Mouse (Mus musculus): ENCODE measurements around the gene Eif3i. TPM values are rescaled to one million over a fixed set of nuclear protein-coding genes. Genes with fewer than 3 reads are reported as not detected.

Gene Eif3i
- total and polyA plus RNA-seq, 3 experiments: 446 to 753 (median 667) TPM

GRCm38 (mm10) chr4:129585773-129586172 lies 14.7 kb downstream of the Eif3i start:
- peak overlapping the region; percentile 51 to 69 (median 60) for H3K4me3 ChIP-seq (replicated peaks in 1 of 3; ENCODE audit: low read depth in 2 of 3, low read length in 2 of 3, poor library complexity in 1 of 3)
- H3K27ac ChIP-seq (ENCODE audit: insufficient read depth, low read depth): peak overlapping the region; percentile 92; the same call in 1 of the 2 replicates
- peak overlapping the region; percentile 61; the same call in 1 of the 2 replicates for H3K4me2 ChIP-seq (ENCODE audit: insufficient read depth, low read depth, poor library complexity, severe bottlenecking)

DNA sequence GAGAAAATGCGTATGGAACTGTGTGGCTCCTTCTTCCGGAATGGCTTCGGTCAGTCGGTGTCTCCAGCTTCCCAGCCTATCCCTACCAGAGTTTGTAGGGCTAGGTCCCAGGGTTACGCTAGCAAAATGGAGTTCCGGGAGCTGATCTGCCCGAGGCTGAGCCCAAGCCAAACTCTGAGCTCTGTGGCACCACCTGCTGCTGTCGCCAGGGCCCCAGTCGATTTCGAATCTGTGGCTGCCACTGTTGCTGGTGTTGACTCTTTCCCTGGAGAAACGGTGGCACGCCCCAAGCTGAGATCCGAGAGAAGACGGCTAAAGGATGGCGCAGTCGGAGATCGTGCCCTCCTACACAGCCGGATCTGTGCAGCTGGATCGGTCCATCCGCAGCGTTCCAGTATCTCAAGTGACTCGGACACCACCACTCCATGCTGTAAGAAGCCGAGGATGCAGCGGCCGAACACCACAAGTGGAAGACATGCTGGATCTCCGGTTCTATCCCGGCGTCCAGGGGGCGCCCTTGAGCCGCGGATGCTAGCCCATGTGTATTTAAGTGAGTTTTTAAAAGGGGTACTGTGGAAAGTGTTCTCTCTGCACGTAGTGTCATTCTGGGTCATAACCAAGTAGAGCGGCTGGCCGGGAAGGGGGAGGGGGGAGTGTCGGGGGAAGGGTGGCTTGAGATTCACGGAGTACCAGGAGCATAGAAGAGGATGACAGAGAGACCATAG lies 15.4 kb downstream of the Eif3i start:
- dilution Hi-C loops (cut with MboI; ENCODE audit: extremely low pct_ligation_motif_present, extremely low pct_unique_long_range_greater_than_20kb, low sequenced_read_pairs) (no loop called here), in situ Hi-C loops (cut with MboI; ENCODE audit: low pct_ligation_motif_present, low pct_unique_long_range_greater_than_20kb, low sequenced_read_pairs) (no loop called here)
- peak; percentile 93 for DNase-seq (ENCODE audit: extremely low read depth)
- Histone ChIP-seq H3K27ac (ENCODE audit: insufficient read depth, low read depth) (peak overlapping the region; percentile 92), H3K9ac (ENCODE audit: insufficient read depth, low read depth) (peak overlapping the region; percentile 87), H3K27me3 (replicated peaks) (no peaks in the 10 kb centered on the region), H3K36me3 (replicated peaks in 1 of 2; ENCODE audit: control insufficient read depth in 1 of 2, insufficient read depth in 1 of 2, low read length in 1 of 2) (peaks cover under 1 to 25% of the 10 kb centered on the region in 2 experiments), H3K4me2 (ENCODE audit: insufficient read depth, low read depth, poor library complexity, severe bottlenecking) (peak overlapping the region; percentile 75), H3K9me3 (replicated peaks; ENCODE audit: low read length) (no peaks in the 10 kb centered on the region), H3K4me1 (ENCODE audit: control insufficient read depth in 1 of 2, insufficient read depth in 2 of 2) (peaks cover 10 to 39% of the 10 kb centered on the region in 2 experiments), H3K79me2 (replicated peaks; ENCODE audit: control insufficient read depth, extremely low read depth, insufficient read depth, poor library complexity, severe bottlenecking) (peaks cover 8% of the 10 kb centered on the region), H3K4me3 (replicated peaks in 1 of 3; ENCODE audit: low read depth in 2 of 3, low read length in 2 of 3, poor library complexity in 1 of 3) (peak overlapping the region; percentile 51 to 69 (median 60))
- TF ChIP-seq IRF4 (IDR thresholded peaks at IDR 0.05; ENCODE audit: low read depth, low read length) (no peak; the same call in 1 of the 2 replicates), SIN3A (IDR thresholded peaks at IDR 0.05; ENCODE audit: low read length) (peak; percentile 41), RAD21 (IDR thresholded peaks at IDR 0.05; ENCODE audit: low read depth, low read length) (peak; percentile 70), POLR2AphosphoS2 (IDR thresholded peaks at IDR 0.05; ENCODE audit: low read depth, low read length) (no peak), ETS1 (conservative IDR thresholded peaks at IDR 0.05; ENCODE audit: low read depth, low read length) (no peak; the same call in 1 of the 2 replicates), PAX5 (IDR thresholded peaks at IDR 0.05; ENCODE audit: low read length) (no peak), E2F4 (IDR thresholded peaks at IDR 0.05; ENCODE audit: insufficient replicate concordance, low read depth, low read length) (no peak), USF1 (IDR thresholded peaks at IDR 0.05; ENCODE audit: low read depth, low read length) (no peak), TBP (conservative IDR thresholded peaks at IDR 0.05; ENCODE audit: low read depth, low read length) (peak; percentile 59), EP300 (IDR thresholded peaks at IDR 0.05; ENCODE audit: low read length) (no peak), ELF1 (IDR thresholded peaks at IDR 0.05; ENCODE audit: low read depth, low read length) (peak; percentile 54), ZNF384 (IDR thresholded peaks at IDR 0.05; ENCODE audit: low read depth, low read length) (no peak), ZMIZ1 (IDR thresholded peaks at IDR 0.05; ENCODE audit: low read depth, low read length) (no peak), TCF12 (IDR thresholded peaks at IDR 0.05; ENCODE audit: low read depth, low read length) (peak; percentile 46), UBTF (IDR thresholded peaks at IDR 0.05; ENCODE audit: low read depth, low read length) (no peak; the same call in 1 of the 2 replicates), SMC3 (IDR thresholded peaks at IDR 0.05; ENCODE audit: low read depth, low read length) (peak; percentile 59), USF2 (conservative IDR thresholded peaks at IDR 0.05; ENCODE audit: low read depth, low read length) (no peak), ZC3H11A (IDR thresholded peaks at IDR 0.05; ENCODE audit: low read depth, low read length) (no peak), NELFE (IDR thresholded peaks at IDR 0.05; ENCODE audit: low read depth, low read length) (no peak; the same call in 1 of the 2 replicates), MAZ (IDR thresholded peaks at IDR 0.05; ENCODE audit: low read depth, low read length) (no peak; the same call in 1 of the 2 replicates), JUND (conservative IDR thresholded peaks at IDR 0.05; ENCODE audit: low read depth, low read length) (no peak), MXI1 (IDR thresholded peaks at IDR 0.05; ENCODE audit: low read depth, low read length) (peak; percentile 86), BHLHE40 (IDR thresholded peaks at IDR 0.05; ENCODE audit: low read depth, low read length) (no peak), KAT2A (IDR thresholded peaks at IDR 0.05; ENCODE audit: insufficient replicate concordance, low read length) (no peak), HCFC1 (IDR thresholded peaks at IDR 0.05; ENCODE audit: low read depth, low read length) (no peak), CHD1 (IDR thresholded peaks at IDR 0.05; ENCODE audit: low read depth, low read length) (no peak), MYC (IDR thresholded peaks at IDR 0.05; ENCODE audit: low read depth, low read length) (peak; percentile 90), GABPA (IDR thresholded peaks at IDR 0.05; ENCODE audit: insufficient replicate concordance, low read depth, low read length) (no peak)

More at GRCm38 (mm10) chr4:129585773-129586172, 14.7 kb downstream of the Eif3i start:
- H3K9ac ChIP-seq (ENCODE audit: insufficient read depth, low read depth): peak overlapping the region; percentile 59
- DNase-seq (ENCODE audit: extremely low read depth): peak; percentile 44
- H3K36me3 ChIP-seq (replicated peaks in 1 of 2; ENCODE audit: control insufficient read depth in 1 of 2, insufficient read depth in 1 of 2, low read length in 1 of 2): peaks cover 7 to 32% of the 10 kb centered on the region in 2 experiments
- dilution Hi-C loops (cut with MboI; ENCODE audit: extremely low pct_ligation_motif_present, extremely low pct_unique_long_range_greater_than_20kb, low sequenced_read_pairs): no loop called here
- peaks cover 8% of the 10 kb centered on the region for H3K79me2 ChIP-seq (replicated peaks; ENCODE audit: control insufficient read depth, extremely low read depth, insufficient read depth, poor library complexity, severe bottlenecking)
- in situ Hi-C loops (cut with MboI; ENCODE audit: low pct_ligation_motif_present, low pct_unique_long_range_greater_than_20kb, low sequenced_read_pairs): no loop called here
- H3K27me3 ChIP-seq (replicated peaks): no peaks in the 10 kb centered on the region
- TF ChIP-seq TCF12 (IDR thresholded peaks at IDR 0.05; ENCODE audit: low read depth, low read length) (0 out of 2 replicates have a peak, but pooled peaks have one; percentile 14), TBP (conservative IDR thresholded peaks at IDR 0.05; ENCODE audit: low read depth, low read length) (0 out of 2 replicates have a peak, but pooled peaks have one; percentile 37), ZMIZ1 (IDR thresholded peaks at IDR 0.05; ENCODE audit: low read depth, low read length) (0 out of 2 replicates have a peak, but pooled peaks have one; percentile 5), E2F4 (IDR thresholded peaks at IDR 0.05; ENCODE audit: insufficient replicate concordance, low read depth, low read length) (no peak), CHD1 (IDR thresholded peaks at IDR 0.05; ENCODE audit: low read depth, low read length) (0 out of 2 replicates have a peak, but pooled peaks have one; percentile 30)
- H3K9me3 ChIP-seq (replicated peaks; ENCODE audit: low read length): no peaks in the 10 kb centered on the region
- peaks cover 10 to 39% of the 10 kb centered on the region in 2 experiments for H3K4me1 ChIP-seq (ENCODE audit: control insufficient read depth in 1 of 2, insufficient read depth in 2 of 2)

Measured in CH12.LX (cell line).